Mouse (Mus musculus): ENCODE data around the gene Atp12a. TPM values are rescaled to one million over a fixed set of nuclear protein-coding genes. Genes with fewer than 3 reads are reported as not detected.

Gene Atp12a
- total RNA-seq, 2 experiments from 2014 or later: not detected

- DNase-seq: no peak
Measured at GRCm38 (mm10) chr14:56379336-56379735, 14.5 kb downstream of the Atp12a start.

DNA sequence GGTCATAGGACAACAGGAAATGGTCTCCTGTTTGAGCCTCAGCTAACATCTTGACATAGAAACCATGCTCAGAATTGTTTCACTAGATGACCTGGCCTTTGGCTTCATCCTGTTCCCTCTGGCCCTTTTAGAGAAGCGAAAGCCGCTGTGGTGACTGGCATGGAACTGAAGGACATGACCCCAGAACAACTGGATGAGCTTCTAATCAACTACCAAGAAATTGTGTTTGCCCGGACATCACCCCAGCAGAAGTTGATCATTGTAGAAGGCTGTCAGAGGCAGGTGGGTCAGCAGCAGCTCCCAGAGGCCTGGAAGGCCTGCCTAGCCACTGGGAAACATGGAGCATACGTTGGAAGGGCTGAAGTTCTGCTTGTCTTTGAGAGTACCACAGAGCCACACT is 17.5 kb downstream of the Atp12a start:
- no peak for DNase-seq

DNA sequence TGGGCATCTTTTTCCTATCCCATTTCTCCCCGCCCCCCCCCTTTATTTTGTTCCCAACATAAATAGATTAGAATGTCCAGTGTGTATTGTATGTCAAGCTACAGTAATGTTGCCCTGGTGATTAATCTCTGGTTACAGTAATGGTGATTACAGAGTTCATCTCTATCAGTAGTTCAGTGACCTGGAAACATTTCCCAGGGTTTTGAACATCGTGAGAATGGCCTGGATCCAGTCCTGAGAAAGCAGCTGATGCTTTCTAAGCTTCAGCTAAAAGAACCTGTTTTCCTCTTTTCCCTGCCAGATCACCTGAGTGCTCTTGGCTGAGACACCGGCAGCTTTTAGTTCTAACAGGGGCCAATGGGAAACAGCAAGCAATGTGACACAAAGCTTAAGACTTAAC is 25.4 kb downstream of the Atp12a start:
- DNase-seq: no peak

- DNase-seq: no peak
Measured at GRCm38 (mm10) chr14:56393704-56394312, 28.9 kb downstream of the Atp12a start.

DNA sequence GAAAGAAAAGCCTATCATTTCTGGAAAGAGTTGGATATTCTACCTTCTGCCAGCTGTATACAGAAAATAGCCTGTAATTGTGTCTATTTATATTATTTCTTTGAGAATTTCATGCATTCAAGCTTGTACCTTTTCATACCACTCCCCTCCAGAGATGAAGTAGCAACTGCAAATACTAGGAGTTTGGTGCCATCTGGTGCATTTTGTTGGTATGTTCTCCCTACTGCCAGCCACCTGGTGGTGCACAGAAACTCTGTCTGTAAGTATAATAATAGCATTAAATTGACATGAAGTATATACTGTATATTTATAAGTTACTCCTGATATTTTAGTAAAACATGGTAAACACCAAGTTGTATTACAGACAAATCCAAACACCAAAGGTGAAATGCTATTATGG is 33.1 kb downstream of the Atp12a start:
- DNase-seq: peak in 1 of 2 experiments; percentile 16

- DNase-seq: no peak
Measured at GRCm38 (mm10) chr14:56402311-56403071, 37.6 kb downstream of the Atp12a start, which contains the start of gene Rnf17. Gene Rnf17, plus strand, starts transcription at chr14:56402581.

- no peak for DNase-seq
Measured at GRCm38 (mm10) chr14:56403072-56403375, 38.2 kb downstream of the Atp12a start.

Other genes starting within 250 kb of the Atp12a start
- not detected for gene Gzme, start 244.4 kb upstream of the Atp12a start, total RNA-seq (2021)
- not detected for gene Gzmd, start 232.5 kb upstream of the Atp12a start, total RNA-seq (2021)
- gene Gzmg, start 205.5 kb upstream of the Atp12a start, total RNA-seq (2021): not detected
- not detected for gene Gzmn, start 190.5 kb upstream of the Atp12a start, total RNA-seq (2021)
- gene Gzmf, start 153.7 kb upstream of the Atp12a start, total RNA-seq (2021): not detected
- gene Gzmc, start 130.4 kb upstream of the Atp12a start, total RNA-seq (2021): not detected
- under 1 TPM in 1 of 2 experiments, not detected in 1; 0.30 TPM for gene Gzmb, start 102.8 kb upstream of the Atp12a start, total RNA-seq (2021)
- under 1 TPM; 0.51 to 0.57 TPM for gene Rnf17, start 37.5 kb downstream of the Atp12a start, total RNA-seq (2021)
- gene Cenpj, start 210.4 kb downstream of the Atp12a start, total RNA-seq (2021): 1 to 10 TPM; 2.8 to 3.5 TPM
- gene Parp4, start 210.6 kb downstream of the Atp12a start, total RNA-seq (2021): 10 to 100 TPM; 31.7 to 33.3 TPM